Mouse (Mus musculus) cerebellum, postnatal 25 days (tissue): ENCODE data around the gene Gm38100.

Experiments used
- DNase-seq, 2 experiments: peaks; one replicate each; pipeline ENCODE4 v3.0.0; 2021; ENCODE audit warnings: mixed read lengths in 2 of 2

Gm38100 gene

GRCm38 (mm10) chr1:175970710-175971109 lies 50.6 kb downstream of the Gm38100 start:
- peak; percentile 45 to 68 for DNase-seq
